Mouse (Mus musculus) brain, embryonic 14.5 days (tissue): Measurements from ENCODE around the gene C1qb. TPM values are rescaled to one million over a fixed set of nuclear protein-coding genes. Genes with fewer than 3 reads are reported as not detected.

Source experiments
- DNase-seq: peaks from one replicate; pipeline ENCODE4 v3.0.0-alpha.2; 2011; ENCODE audit warnings: low read depth
- CTCF ChIP-seq: fragments of 200-500 bp; IDR thresholded peaks from 2 replicates; pipeline ENCODE4 v1.5.1; 2012; ENCODE audit warnings: inconsistent platforms, mild to moderate bottlenecking, moderate library complexity, borderline replicate concordance; ENCODE audit not compliant: insufficient read depth, insufficient read length; ENCODE audit errors: extremely low read depth
- POLR2A ChIP-seq: fragments of 200-500 bp; IDR thresholded peaks from 2 replicates; pipeline ENCODE4 v1.6.1; 2012; ENCODE audit warnings: mild to moderate bottlenecking, inconsistent platforms, borderline replicate concordance; ENCODE audit not compliant: poor library complexity, insufficient read depth, insufficient read length, severe bottlenecking; ENCODE audit errors: extremely low read depth
- polyA plus RNA-seq: library from polyadenylated mRNA; depleted of rRNA; stranded (reverse); fragments of >200 nt; gene quantifications from 2 replicates; pipeline ENCODE4 v1.2.3, GENCODE M21; 2012; rRNA removed

The C1qb gene
- polyA plus RNA-seq, 1 experiment = 27.5 TPM

DNA sequence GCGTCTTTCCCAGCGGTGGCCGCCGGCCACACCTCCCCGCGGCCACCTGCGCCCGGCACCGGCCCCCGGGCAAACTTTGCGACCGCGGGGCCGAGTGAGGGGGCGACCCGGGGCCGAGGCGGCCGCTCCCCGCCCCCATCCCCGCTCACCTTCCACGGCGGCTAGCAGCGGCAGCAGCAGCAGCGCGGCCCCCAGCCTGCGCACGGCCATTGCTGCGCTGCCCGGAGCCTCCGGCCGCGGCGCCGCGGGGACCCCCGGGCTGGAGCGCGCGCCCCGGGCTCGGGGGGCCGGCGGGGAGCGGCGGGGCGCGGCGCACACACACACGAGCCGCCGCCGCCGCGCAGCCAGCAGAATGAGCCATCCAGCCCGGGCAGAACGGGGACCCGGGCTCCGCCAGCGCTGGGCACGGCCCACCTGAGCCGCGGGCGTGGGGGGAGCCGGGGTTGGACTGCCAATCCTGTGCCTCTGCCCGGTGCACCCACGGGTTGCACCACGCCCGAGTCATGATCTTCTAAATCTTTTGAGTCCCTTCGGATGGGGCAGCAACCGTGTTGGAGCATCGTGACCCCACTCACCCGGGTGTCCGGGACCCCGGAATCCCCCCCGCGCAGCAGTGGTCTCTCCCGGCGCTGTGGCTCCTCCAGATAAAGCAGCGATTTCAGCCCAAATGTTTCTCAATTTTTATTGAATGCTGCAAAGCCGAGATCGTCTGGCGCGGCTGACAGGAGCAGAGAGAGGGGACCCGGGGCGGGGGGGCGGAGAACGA, 50.2 kb downstream of the C1qb start, which contains the start of gene Ephb2:
Ephb2 (minus strand) TSS at position 368 of the 766 bp plus-strand sequence.
- TF ChIP-seq POLR2A (peak; percentile 90), CTCF (no peak)
- DNase-seq = no peak

- TF ChIP-seq CTCF (no peak), POLR2A (no peak)
- peak; percentile 48 for DNase-seq
These were observed 51.0 kb downstream of the C1qb start for GRCm38 (mm10) chr4:136834815-136835620.

DNA sequence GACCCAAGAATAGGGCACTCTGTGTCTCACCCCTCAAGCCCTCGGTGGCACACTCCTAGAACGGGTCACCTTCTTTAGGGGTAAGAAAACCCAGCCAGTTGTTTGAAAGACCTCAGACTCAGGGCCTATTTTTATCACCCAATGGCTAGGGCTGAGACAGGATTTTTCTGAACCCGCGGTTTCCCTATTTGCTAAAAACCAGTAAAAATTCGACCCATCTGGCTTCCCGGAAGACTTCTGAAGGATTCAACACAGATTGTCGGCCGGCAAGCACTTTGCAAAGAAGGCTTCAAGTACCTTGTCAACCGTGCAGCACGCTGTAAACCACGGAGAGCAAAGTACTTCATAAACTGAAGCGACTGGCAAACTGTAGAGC, 51.6 kb downstream of the C1qb start:
- DNase-seq = peak; percentile 67
- TF ChIP-seq POLR2A (no peak), CTCF (no peak)

DNA sequence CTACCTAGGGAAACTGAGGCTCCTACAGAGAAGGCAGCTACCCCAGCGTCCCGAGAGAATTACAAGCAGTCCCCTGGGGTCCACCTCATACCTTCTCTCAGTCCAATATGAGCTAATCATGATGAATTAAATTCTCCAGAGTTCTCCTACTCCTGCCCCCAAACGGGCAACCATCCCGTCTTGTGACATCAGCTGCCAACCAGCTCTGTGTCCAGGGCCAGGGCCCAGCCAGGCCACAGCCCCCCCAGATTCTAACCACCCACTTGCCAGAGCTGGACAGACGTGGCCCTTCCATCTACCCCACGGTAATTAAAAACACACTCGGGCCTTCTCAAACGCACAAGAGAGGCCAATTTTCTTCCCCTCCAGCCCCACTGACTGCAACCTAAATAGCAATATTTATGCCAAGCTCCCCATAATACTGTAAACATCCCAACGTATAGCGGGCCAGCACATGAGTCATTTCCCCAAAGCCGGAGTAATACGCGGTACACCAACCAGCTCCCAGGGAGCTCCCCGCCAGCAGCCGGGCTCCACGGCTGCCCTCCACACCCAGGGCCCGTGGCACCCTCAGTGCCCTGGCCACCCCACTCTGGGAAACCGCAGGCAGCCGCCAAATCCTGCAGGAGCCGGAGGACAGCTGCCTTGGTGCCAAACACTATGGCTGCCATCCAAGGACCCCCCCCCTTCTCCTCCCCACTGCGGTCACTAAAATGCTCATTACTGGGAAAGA, 52.2 kb downstream of the C1qb start:
- DNase-seq = peak; percentile 82
- TF ChIP-seq POLR2A (no peak), CTCF (no peak)

GRCm38 (mm10) chr4:136832559-136833232, 53.3 kb downstream of the C1qb start:
- no peak for DNase-seq
- TF ChIP-seq POLR2A = no peak
- TF ChIP-seq CTCF = no peak

DNA sequence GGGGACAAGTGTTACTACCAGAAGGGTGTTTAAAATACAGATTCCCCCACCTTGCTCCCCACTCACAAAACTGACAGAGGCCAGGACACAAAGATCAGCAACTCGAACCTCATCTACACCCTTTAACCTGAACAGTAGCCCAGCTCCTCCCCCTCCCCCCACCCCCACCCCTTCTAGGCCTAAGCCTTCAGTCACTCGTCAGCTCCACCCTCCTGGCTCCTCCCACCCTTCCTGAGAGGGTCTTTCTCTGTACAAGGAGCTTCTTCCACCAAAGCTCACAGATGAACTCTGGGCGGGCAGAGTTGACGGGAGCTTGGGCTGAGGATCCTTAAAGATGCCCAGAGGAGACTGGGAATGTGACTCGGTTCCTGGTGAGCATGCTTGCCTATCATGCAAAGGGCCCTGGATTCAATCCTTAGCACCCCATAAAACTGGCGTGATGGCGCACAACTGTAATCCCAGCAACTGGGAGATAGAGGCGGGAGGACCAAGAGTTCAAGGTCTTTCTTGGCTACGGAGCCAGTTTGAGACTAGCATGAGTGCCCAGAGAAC, 55.6 kb downstream of the C1qb start:
- no peak for DNase-seq
- no peak for TF ChIP-seq CTCF
- no peak for TF ChIP-seq POLR2A

Other genes starting within 250 kb of the C1qb start
- 110 and 141 TPM in 2 replicates for gene Ephb2, start 50.2 kb downstream of the C1qb start, polyA plus RNA-seq
- gene C1qc, start 6.9 kb upstream of the C1qb start, polyA plus RNA-seq = 18.3 and 19.5 TPM in 2 replicates
- 14.2 and 14.9 TPM in 2 replicates for gene C1qa, start 12.6 kb upstream of the C1qb start, polyA plus RNA-seq
- 28.5 and 33.9 TPM in 2 replicates for gene Epha8, start 70.6 kb upstream of the C1qb start, polyA plus RNA-seq
- gene Zbtb40, start 162.6 kb upstream of the C1qb start, polyA plus RNA-seq = 8.5 and 12.5 TPM in 2 replicates